Mouse (Mus musculus): ENCODE measurements around the gene Ctdsp2.

Ctdsp2 gene

GRCm38 (mm10) chr10:127042468-127043115 lies 64.1 kb downstream of the Ctdsp2 start:
- DNase-seq (ENCODE audit: low spot score in 2 of 2) = no peak

- no peak for DNase-seq (ENCODE audit: low spot score in 2 of 2)
Measured at GRCm38 (mm10) chr10:127043187-127043586, 64.7 kb downstream of the Ctdsp2 start.

- no peak for DNase-seq (ENCODE audit: low spot score in 2 of 2)
Measured at GRCm38 (mm10) chr10:127047954-127048353, 69.4 kb downstream of the Ctdsp2 start, which contains the start of gene Cyp27b1. Gene Cyp27b1, plus strand, starts transcription at chr10:127048250.

- no peak for DNase-seq (ENCODE audit: low spot score in 2 of 2)
Measured at GRCm38 (mm10) chr10:127048608-127049394, 70.3 kb downstream of the Ctdsp2 start.

Data from frontal cortex, postnatal 36 days (tissue).